Mouse (Mus musculus): ENCODE measurements at regions not wholly inside any gene's neighbourhood (a gene's known extent, or its start where the extent isn't known, plus 50 kb on each side); places are given as distances from the start of the nearest gene placed in this dataset.
A peak's percentile ranks its signal among the peaks of the same experiment; 100 is the strongest.

DNA sequence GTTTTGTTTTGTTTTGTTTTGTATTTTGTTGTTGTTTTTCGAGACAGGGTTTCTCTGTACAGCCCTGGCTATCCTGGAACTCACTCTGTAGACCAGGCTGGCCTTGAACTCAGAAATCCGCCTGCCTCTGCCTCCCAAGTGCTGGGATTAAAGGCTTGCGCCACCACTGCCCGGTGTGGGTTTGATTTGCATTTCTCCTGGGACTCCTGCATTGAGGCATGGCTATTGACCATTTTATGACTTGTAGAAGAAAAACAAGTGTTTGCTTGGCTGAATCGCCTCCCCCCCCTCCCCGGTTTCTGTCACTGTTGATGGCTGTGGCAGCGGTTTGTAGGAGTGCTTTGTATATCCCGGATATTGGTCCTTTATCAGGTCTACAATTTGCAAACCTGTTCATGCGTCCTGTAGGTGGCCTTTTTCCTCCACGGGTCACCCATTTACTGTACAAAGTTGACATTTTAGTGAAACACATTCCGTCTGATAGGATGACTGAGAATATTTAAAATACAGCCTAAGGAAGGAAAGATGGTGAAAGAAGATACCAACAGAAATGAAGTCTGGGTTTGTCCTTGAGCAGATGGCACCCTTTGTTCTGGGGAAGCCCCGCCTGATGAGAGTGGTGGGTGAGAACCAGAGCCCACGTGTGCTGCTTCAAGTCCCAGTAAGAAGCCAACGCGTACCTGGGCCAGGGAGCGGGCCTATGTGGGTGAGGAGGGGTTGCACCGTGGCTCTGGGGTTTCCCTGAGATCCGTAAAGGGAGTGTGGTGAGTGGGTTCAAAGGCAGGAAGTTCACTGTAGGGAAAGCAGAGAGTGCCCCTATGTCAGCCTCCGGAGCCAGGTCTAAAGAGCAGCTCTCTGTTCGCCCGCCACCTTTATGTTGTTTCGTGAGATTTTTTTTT lies 52.6 kb upstream of the Smndc1 start:
- 0 out of 2 replicates have a peak overlapping the region, but pooled peaks have one; percentile 1 for H3K9ac ChIP-seq (ENCODE audit: insufficient read depth, low read depth)
- dilution Hi-C loops (cut with MboI; ENCODE audit: extremely low pct_ligation_motif_present, extremely low pct_unique_long_range_greater_than_20kb, low sequenced_read_pairs) = no loop called here
- TF ChIP-seq MAZ (IDR thresholded peaks at IDR 0.05; ENCODE audit: low read depth, low read length) (peak; percentile 70), E2F4 (IDR thresholded peaks at IDR 0.05; ENCODE audit: insufficient replicate concordance, low read depth, low read length) (no peak), NRF1 (IDR thresholded peaks at IDR 0.05; ENCODE audit: low read depth, low read length) (no peak), CHD2 (IDR thresholded peaks at IDR 0.05; ENCODE audit: low read length) (no peak), SMC3 (IDR thresholded peaks at IDR 0.05; ENCODE audit: low read depth, low read length) (no peak; the same call in none of the 2 replicates), JUND (conservative IDR thresholded peaks at IDR 0.05; ENCODE audit: low read depth, low read length) (no peak), MEF2A (IDR thresholded peaks at IDR 0.05; ENCODE audit: borderline replicate concordance, low read depth, low read length) (peak; percentile 86), MYC (IDR thresholded peaks at IDR 0.05; ENCODE audit: low read depth, low read length) (peak; percentile 75; the same call in 1 of the 2 replicates), MAFK (IDR thresholded peaks at IDR 0.05; ENCODE audit: insufficient replicate concordance, low read length) (no peak), PAX5 (IDR thresholded peaks at IDR 0.05; ENCODE audit: low read length) (no peak), GABPA (IDR thresholded peaks at IDR 0.05; ENCODE audit: insufficient replicate concordance, low read depth, low read length) (no peak), JUN (IDR thresholded peaks at IDR 0.05; ENCODE audit: insufficient read depth, low read depth, low read length) (no peak), CHD1 (IDR thresholded peaks at IDR 0.05; ENCODE audit: low read depth, low read length) (no peak), BHLHE40 (IDR thresholded peaks at IDR 0.05; ENCODE audit: low read depth, low read length) (peak; percentile 90), MAX (IDR thresholded peaks at IDR 0.05; ENCODE audit: low read length) (peak; percentile 94), RAD21 (IDR thresholded peaks at IDR 0.05; ENCODE audit: low read depth, low read length) (no peak; the same call in none of the 2 replicates), MXI1 (IDR thresholded peaks at IDR 0.05; ENCODE audit: low read depth, low read length) (peak; percentile 73; the same call in 1 of the 2 replicates), TBP (conservative IDR thresholded peaks at IDR 0.05; ENCODE audit: low read depth, low read length) (peak; percentile 76; the same call in 1 of the 2 replicates), ELF1 (IDR thresholded peaks at IDR 0.05; ENCODE audit: low read depth, low read length) (peak; percentile 66), CTCF (conservative IDR thresholded peaks at IDR 0.05 in 1 of 2, IDR thresholded peaks at IDR 0.05 in 1 of 2; ENCODE audit: low read depth in 2 of 2, low read length in 2 of 2) (peak in 1 of 2 experiments; percentile 18; a peak in 1 of 4 replicates), TCF12 (IDR thresholded peaks at IDR 0.05; ENCODE audit: low read depth, low read length) (peak; percentile 68; the same call in 1 of the 2 replicates), IRF4 (IDR thresholded peaks at IDR 0.05; ENCODE audit: low read depth, low read length) (peak; percentile 46; the same call in 1 of the 2 replicates), ZC3H11A (IDR thresholded peaks at IDR 0.05; ENCODE audit: low read depth, low read length) (no peak), NELFE (IDR thresholded peaks at IDR 0.05; ENCODE audit: low read depth, low read length) (no peak), ZKSCAN1 (IDR thresholded peaks at IDR 0.05; ENCODE audit: borderline replicate concordance, low read depth, low read length) (no peak), EP300 (IDR thresholded peaks at IDR 0.05; ENCODE audit: low read length) (peak; percentile 52), RCOR1 (conservative IDR thresholded peaks at IDR 0.05; ENCODE audit: low read depth, low read length) (no peak), ZMIZ1 (IDR thresholded peaks at IDR 0.05; ENCODE audit: low read depth, low read length) (no peak), SIN3A (IDR thresholded peaks at IDR 0.05; ENCODE audit: low read length) (peak; percentile 74; the same call in 1 of the 2 replicates), ETS1 (conservative IDR thresholded peaks at IDR 0.05; ENCODE audit: low read depth, low read length) (peak; percentile 87), HCFC1 (IDR thresholded peaks at IDR 0.05; ENCODE audit: low read depth, low read length) (no peak; the same call in none of the 2 replicates), USF2 (conservative IDR thresholded peaks at IDR 0.05; ENCODE audit: low read depth, low read length) (peak; percentile 18), KAT2A (IDR thresholded peaks at IDR 0.05; ENCODE audit: insufficient replicate concordance, low read length) (0 out of 2 replicates have a peak, but pooled peaks have one; percentile 8), POLR2AphosphoS2 (IDR thresholded peaks at IDR 0.05; ENCODE audit: low read depth, low read length) (no peak), POLR2A (IDR thresholded peaks at IDR 0.05; ENCODE audit: low read depth, low read length) (peak; percentile 24; the same call in 1 of the 2 replicates), USF1 (IDR thresholded peaks at IDR 0.05; ENCODE audit: low read depth, low read length) (peak; percentile 52), ZNF384 (IDR thresholded peaks at IDR 0.05; ENCODE audit: low read depth, low read length) (peak; percentile 46; the same call in 1 of the 2 replicates)

More for the DNA sequence above, 52.6 kb upstream of the Smndc1 start:
- H3K4me1 ChIP-seq (ENCODE audit: control insufficient read depth in 1 of 2, insufficient read depth in 2 of 2) = peaks cover 61 to 91% of the 10 kb centered on the region in 2 experiments
- H3K9me3 ChIP-seq (replicated peaks; ENCODE audit: low read length) = no peaks in the 10 kb centered on the region
- H3K79me2 ChIP-seq (replicated peaks; ENCODE audit: control insufficient read depth, extremely low read depth, insufficient read depth, poor library complexity, severe bottlenecking) = no peaks in the 10 kb centered on the region
- H3K36me3 ChIP-seq (replicated peaks in 1 of 2; ENCODE audit: control insufficient read depth in 1 of 2, insufficient read depth in 1 of 2, low read length in 1 of 2) = peaks cover 0 to 2% of the 10 kb centered on the region in 2 experiments
- H3K4me3 ChIP-seq (replicated peaks in 1 of 3; ENCODE audit: low read depth in 2 of 3, low read length in 2 of 3, poor library complexity in 1 of 3) = no peak overlapping the region
- no peaks in the 10 kb centered on the region for H3K27me3 ChIP-seq (replicated peaks)
- in situ Hi-C loops (cut with MboI; ENCODE audit: low pct_ligation_motif_present, low pct_unique_long_range_greater_than_20kb, low sequenced_read_pairs) = no loop called here
- peak; percentile 93 for DNase-seq (ENCODE audit: extremely low read depth)
- H3K27ac ChIP-seq (ENCODE audit: insufficient read depth, low read depth) = peak overlapping the region; percentile 97
- H3K4me2 ChIP-seq (ENCODE audit: insufficient read depth, low read depth, poor library complexity, severe bottlenecking) = peak overlapping the region; percentile 8; the same call in 1 of the 2 replicates
